Mouse (Mus musculus) MEL (cell line): ENCODE results near the gene Axl. TPM values are rescaled to one million over a fixed set of nuclear protein-coding genes. Genes with fewer than 3 reads are reported as not detected.

ENCODE experiments used
- DNase-seq: peaks from one replicate; pipeline ENCODE4 v3.0.0; 2011; ENCODE audit warnings: low read depth, low spot score
- H3K27ac ChIP-seq: 2 replicates; pipeline ENCODE4 v1.5.1; 2012; ENCODE audit warnings: low read depth, mild to moderate bottlenecking, control low read depth, low read length, moderate library complexity; ENCODE audit not compliant: control insufficient read depth
- H3K27me3 ChIP-seq, 2 experiments: fragments of 150-350 bp in 1 of 2; sonication (generic) in 1 of 2; 2 replicates each; pipeline ENCODE4 v1.6.1; 2012; ENCODE audit warnings: low read length in 2 of 2, mild to moderate bottlenecking in 2 of 2, improper control_type of control experiment in 1 of 2, moderate library complexity in 1 of 2; ENCODE audit not compliant: insufficient read depth in 2 of 2, control insufficient read depth in 1 of 2
- H3K36me3 ChIP-seq, 2 experiments: 2 replicates each; pipeline ENCODE4 v1.6.1; 2012 to 2014; ENCODE audit warnings: low read length in 2 of 2, improper control_type of control experiment in 1 of 2, inconsistent platforms in 1 of 2, mild to moderate bottlenecking in 1 of 2; ENCODE audit not compliant: insufficient read depth in 2 of 2, control insufficient read depth in 1 of 2
- H3K4me1 ChIP-seq, 2 experiments: fragments of 150-350 bp in 1 of 2; sonication (generic) in 1 of 2; 2 replicates each; pipeline ENCODE4 v1.6.1; 2012; ENCODE audit warnings: low read length in 2 of 2, improper control_type of control experiment in 1 of 2, mild to moderate bottlenecking in 1 of 2; ENCODE audit not compliant: insufficient read depth in 2 of 2, control insufficient read depth in 1 of 2
- H3K4me3 ChIP-seq, 2 experiments: fragments of 150-350 bp in 1 of 2; sonication (generic) in 1 of 2; 2 replicates each; pipeline ENCODE4 v1.5.1; 2012; ENCODE audit warnings: low read depth in 2 of 2, low read length in 2 of 2, mild to moderate bottlenecking in 2 of 2, moderate library complexity in 2 of 2, control low read depth in 1 of 2, improper control_type of control experiment in 1 of 2; ENCODE audit not compliant: control insufficient read depth in 1 of 2, insufficient read depth in 1 of 2
- H3K79me2 ChIP-seq: 2 replicates; pipeline ENCODE4 v1.6.1; 2012; ENCODE audit warnings: mild to moderate bottlenecking, low read length, moderate library complexity; ENCODE audit not compliant: control insufficient read depth, poor library complexity, insufficient read depth
- H3K9ac ChIP-seq: 2 replicates; pipeline ENCODE4 v1.6.1; 2012; ENCODE audit warnings: low read depth, mild to moderate bottlenecking, control low read depth, low read length, moderate library complexity; ENCODE audit not compliant: control insufficient read depth, poor library complexity, severe bottlenecking
- H3K9me3 ChIP-seq: fragments of 150-350 bp; sonication (generic); replicated peaks from 2 replicates; pipeline ENCODE4 v1.6.1; 2012; ENCODE audit warnings: mild to moderate bottlenecking, low read length, improper control_type of control experiment, moderate library complexity; ENCODE audit not compliant: insufficient read depth
- CTCF ChIP-seq, 3 experiments: IDR thresholded peaks in 2 of 3; conservative IDR thresholded peaks in 1 of 3; 2 replicates each; pipeline ENCODE4 v1.5.1; 2011 to 2012; ENCODE audit warnings: low read length in 3 of 3, low read depth in 2 of 3, mild to moderate bottlenecking in 2 of 3, improper control_type of control experiment in 1 of 3, inconsistent platforms in 1 of 3, mixed read lengths in 1 of 3, moderate library complexity in 1 of 3; ENCODE audit not compliant: control insufficient read depth in 1 of 3, insufficient read depth in 1 of 3, poor library complexity in 1 of 3, severe bottlenecking in 1 of 3
- ELF1 ChIP-seq: IDR thresholded peaks from 2 replicates; pipeline ENCODE4 v1.6.1; 2014; ENCODE audit warnings: low read depth, mild to moderate bottlenecking, inconsistent platforms, low read length, improper control_type of control experiment, moderate library complexity
- MXI1 ChIP-seq: IDR thresholded peaks from 2 replicates; pipeline ENCODE4 v1.6.1; 2011; ENCODE audit warnings: mild to moderate bottlenecking, low read depth, low read length, improper control_type of control experiment
- MYB ChIP-seq: IDR thresholded peaks from 2 replicates; pipeline ENCODE4 v1.6.1; 2011; ENCODE audit warnings: mild to moderate bottlenecking, low read depth, low read length, improper control_type of control experiment
- NELFE ChIP-seq: IDR thresholded peaks from 2 replicates; pipeline ENCODE4 v1.6.1; 2011; ENCODE audit warnings: low read depth, low read length, improper control_type of control experiment
- POLR2AphosphoS2 ChIP-seq: IDR thresholded peaks from 2 replicates; pipeline ENCODE4 v1.6.1; 2011; ENCODE audit warnings: low read length, improper control_type of control experiment
- POLR2AphosphoS5 ChIP-seq: IDR thresholded peaks from 2 replicates; pipeline ENCODE4 v1.6.1; 2012; ENCODE audit warnings: low read depth, borderline replicate concordance, mild to moderate bottlenecking, inconsistent platforms, low read length, moderate library complexity, mixed read lengths
- RAD21 ChIP-seq: IDR thresholded peaks from 2 replicates; pipeline ENCODE4 v1.6.1; 2011; ENCODE audit warnings: mild to moderate bottlenecking, low read depth, low read length, improper control_type of control experiment
- SMC3 ChIP-seq: IDR thresholded peaks from 2 replicates; pipeline ENCODE4 v1.6.1; 2011; ENCODE audit warnings: low read depth, low read length, improper control_type of control experiment
- ZMIZ1 ChIP-seq: IDR thresholded peaks from 2 replicates; pipeline ENCODE4 v1.6.1; 2012; ENCODE audit warnings: low read depth, mild to moderate bottlenecking, inconsistent platforms, low read length, improper control_type of control experiment, moderate library complexity
- ZNF384 ChIP-seq: IDR thresholded peaks from 2 replicates; pipeline ENCODE4 v1.6.1; 2012; ENCODE audit warnings: low read depth, mild to moderate bottlenecking, inconsistent platforms, low read length, improper control_type of control experiment
- polyA plus RNA-seq, 2 experiments: library from polyadenylated mRNA; stranded (reverse) in 1 of 2; unstranded in 1 of 2; fragments of >175 nt in 1 of 2; fragments of >200 nt in 1 of 2; gene quantifications; 2 replicates each; pipeline versions ENCODE4 v1.2.1 to v1.2.4; 2012; ENCODE audit warnings: low replicate concordance in 2 of 2, low read depth in 1 of 2; ENCODE audit not compliant: insufficient read length in 2 of 2, insufficient read depth in 1 of 2, missing spikeins in 1 of 2
- total RNA-seq: library from RNA; depleted of rRNA; stranded (reverse); fragments of 300-350 nt; gene quantifications from 2 replicates; pipeline ENCODE4 v1.2.3, GENCODE M21; 2012

Axl gene
- total and polyA plus RNA-seq, 3 experiments: 0.19 TPM; not detected in 2

GRCm38 (mm10) chr7:25714581-25714980 lies 73.9 kb downstream of the Axl start:
- TF ChIP-seq ELF1: no peak
- no peak for TF ChIP-seq RAD21
- no peak for TF ChIP-seq MXI1
- TF ChIP-seq MYB: no peak
- no peak for TF ChIP-seq ZNF384
- TF ChIP-seq CTCF (IDR thresholded peaks at IDR 0.05 in 2 of 3, conservative IDR thresholded peaks at IDR 0.05 in 1 of 3; ENCODE audit: control insufficient read depth in 1 of 3, insufficient read depth in 1 of 3, low read depth in 2 of 3, low read length in 3 of 3, poor library complexity in 1 of 3, severe bottlenecking in 1 of 3): no peak
- TF ChIP-seq, all 39 proteins: peak for 0
- H3K79me2 ChIP-seq: peaks cover 3% of the 10 kb centered on the region; the same call in 1 of the 2 replicates
- peaks cover 0 to 6% of the 10 kb centered on the region in 2 experiments; a peak in 2 of 4 replicates for H3K36me3 ChIP-seq
- H3K27me3 ChIP-seq: no peaks in the 10 kb centered on the region
- H3K4me1 ChIP-seq: peaks cover 0 to 9% of the 10 kb centered on the region in 2 experiments; a peak in 2 of 4 replicates
- no peaks in the 10 kb centered on the region for H3K9me3 ChIP-seq
- no peak overlapping the region for H3K4me3 ChIP-seq
- no peak overlapping the region for H3K27ac ChIP-seq
- no peak overlapping the region for H3K9ac ChIP-seq
- no peak for DNase-seq

GRCm38 (mm10) chr7:25712801-25713200 lies 75.7 kb downstream of the Axl start:
- Histone ChIP-seq H3K4me1 (peaks cover 0 to 5% of the 10 kb centered on the region in 2 experiments; a peak in 1 of 4 replicates), H3K36me3 (peaks cover 2 to 3% of the 10 kb centered on the region in 2 experiments; a peak in 3 of 4 replicates), H3K9me3 (no peaks in the 10 kb centered on the region), H3K27me3 (no peaks in the 10 kb centered on the region), H3K9ac (no peak overlapping the region), H3K27ac (no peak overlapping the region), H3K4me3 (no peak overlapping the region), H3K79me2 (no peaks in the 10 kb centered on the region)
- TF ChIP-seq NELFE (peak; percentile 40; the same call in 1 of the 2 replicates), SMC3 (no peak; the same call in 1 of the 2 replicates), ZMIZ1 (0 out of 2 replicates have a peak, but pooled peaks have one; percentile 30)
- DNase-seq: no peak

DNA sequence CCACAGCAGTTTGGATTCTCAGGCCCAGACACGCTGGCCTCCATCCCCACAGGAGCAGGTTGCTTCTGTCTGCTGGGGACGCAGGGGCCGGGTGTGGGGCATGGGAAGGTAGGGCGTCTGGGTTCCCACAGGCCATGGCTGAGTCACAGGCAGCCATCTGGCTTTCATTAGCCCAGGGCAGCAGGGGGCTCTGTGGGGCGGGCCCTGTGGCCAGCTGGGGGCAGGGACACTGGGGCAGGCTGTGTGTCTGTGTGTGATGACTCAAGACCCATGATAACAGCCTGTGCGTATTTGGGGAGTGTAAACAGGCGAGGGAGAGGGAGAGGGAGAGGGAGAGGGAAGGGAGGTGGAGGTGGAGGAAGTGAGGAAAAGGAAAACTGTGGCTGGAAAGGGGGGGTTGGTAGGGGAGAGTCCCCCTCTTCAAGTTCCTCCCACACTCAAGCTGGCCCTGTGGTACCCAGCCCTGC lies 76.7 kb downstream of the Axl start:
- H3K27ac ChIP-seq: peak overlapping the region; percentile 14; the same call in 1 of the 2 replicates
- no peak overlapping the region for H3K4me3 ChIP-seq
- H3K9ac ChIP-seq: no peak overlapping the region
- H3K4me1 ChIP-seq: peaks cover 0 to 5% of the 10 kb centered on the region in 2 experiments; a peak in 1 of 4 replicates
- no peaks in the 10 kb centered on the region for H3K27me3 ChIP-seq
- no peaks in the 10 kb centered on the region for H3K79me2 ChIP-seq
- TF ChIP-seq ZMIZ1: peak; percentile 16; the same call in 1 of the 2 replicates
- TF ChIP-seq POLR2AphosphoS5: no peak
- TF ChIP-seq POLR2AphosphoS2: peak; percentile 34
- H3K9me3 ChIP-seq: no peaks in the 10 kb centered on the region
- peak; percentile 56 for DNase-seq
- peaks cover 0 to 3% of the 10 kb centered on the region in 2 experiments; a peak in 2 of 4 replicates for H3K36me3 ChIP-seq
